Mouse (Mus musculus): ENCODE data around the gene 4933436I01Rik.

Gene 4933436I01Rik

GRCm38 (mm10) chrX:67921350-67921749 lies at the start of gene 4933436I01Rik:
4933436I01Rik (minus strand) TSS chrX:67921450.
- DNase-seq (ENCODE audit: extremely low read depth, insufficient read length, low spot score), result no peak

DNA sequence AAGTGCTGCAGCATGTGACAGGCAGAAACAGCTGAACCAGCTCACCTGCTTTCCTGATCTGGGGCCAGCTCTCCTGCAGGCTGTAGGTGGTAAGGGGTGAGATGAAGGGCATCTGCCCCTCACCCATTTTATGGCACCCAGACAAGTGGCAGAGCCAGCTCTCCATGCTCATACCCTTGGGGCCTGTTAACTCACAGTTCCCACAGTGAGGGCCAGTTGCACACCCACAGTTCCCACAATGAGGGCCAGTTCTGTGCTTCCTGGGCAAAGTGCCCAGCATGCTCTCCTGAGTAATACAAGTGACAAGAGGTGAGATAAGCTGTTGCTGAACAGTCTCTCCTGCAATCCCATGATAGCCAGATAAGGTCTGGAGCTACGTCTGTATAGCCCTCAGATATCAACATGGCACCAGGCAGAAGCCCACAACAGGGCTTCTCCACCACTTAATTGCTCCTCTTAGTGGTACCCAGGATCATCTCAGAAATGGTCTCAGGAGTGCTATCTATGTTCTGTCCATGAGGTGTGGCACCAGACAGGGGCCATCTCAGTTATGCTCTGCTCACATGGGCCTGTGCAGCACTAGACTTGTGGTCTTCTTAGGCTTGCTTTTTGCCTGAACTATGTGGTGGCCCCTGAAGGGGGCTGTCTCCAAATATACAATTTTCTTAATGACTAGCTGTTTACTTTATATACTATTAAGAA lies 3.7 kb upstream of the 4933436I01Rik start:
- no peak for DNase-seq (ENCODE audit: extremely low read depth, insufficient read length, low spot score)

DNA sequence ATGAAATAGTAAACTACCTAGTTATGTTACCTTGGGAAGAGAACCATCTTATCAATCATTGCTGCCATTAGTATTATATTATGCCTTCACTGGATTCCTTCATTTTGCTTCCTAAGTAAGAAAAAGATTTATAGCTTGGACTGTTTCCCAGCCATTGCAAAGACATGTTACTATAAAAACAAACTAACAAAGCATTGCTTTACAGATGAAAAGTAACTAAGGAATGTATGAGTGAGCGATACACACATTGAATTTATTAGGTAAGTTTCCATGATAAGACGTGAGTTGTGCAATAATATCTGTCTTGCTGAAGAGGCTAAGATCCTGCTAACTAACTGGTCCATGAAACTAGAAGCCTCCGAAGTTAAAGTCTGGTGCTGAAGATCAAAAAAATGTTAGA lies 37.8 kb downstream of the 4933436I01Rik start:
- DNase-seq (ENCODE audit: extremely low read depth, insufficient read length, low spot score), result no peak

Data from 3134 (cell line).